Mouse (Mus musculus) liver, embryonic 13.5 days (tissue): ENCODE data around the gene Adamts7. TPM values are rescaled to one million over a fixed set of nuclear protein-coding genes. Genes with fewer than 3 reads are reported as not detected.

Experiments used
- ATAC-seq: fragments of 200-750 bp; cut with Nextera tagmentation; 2 replicates; pipeline ENCODE4 v1.8.0; 2017; ENCODE audit warnings: low read depth, mild to moderate bottlenecking, moderate number of reproducible peaks, moderate library complexity
- DNase-seq: peaks from one replicate; pipeline ENCODE4 v3.0.0; 2022
- H3K27ac ChIP-seq: fragments of 300-500 bp; sonication (generic); 2 replicates; pipeline ENCODE4 v1.5.1; 2015; ENCODE audit warnings: moderate library complexity, mild to moderate bottlenecking, inconsistent platforms
- H3K27me3 ChIP-seq: fragments of 300-500 bp; sonication (generic); 2 replicates; pipeline ENCODE4 v1.6.1; 2015; ENCODE audit warnings: mild to moderate bottlenecking, inconsistent platforms
- H3K36me3 ChIP-seq: fragments of 300-500 bp; sonication (generic); 2 replicates; pipeline ENCODE4 v1.6.1; 2015; ENCODE audit warnings: mild to moderate bottlenecking, inconsistent platforms
- H3K4me1 ChIP-seq: fragments of 300-500 bp; sonication (generic); replicated peaks from 2 replicates; pipeline ENCODE4 v1.6.1; 2015; ENCODE audit warnings: inconsistent platforms
- H3K4me2 ChIP-seq: fragments of 300-500 bp; sonication (generic); 2 replicates; pipeline ENCODE4 v1.6.1; 2015; ENCODE audit warnings: inconsistent platforms, mild to moderate bottlenecking, moderate library complexity
- H3K4me3 ChIP-seq: fragments of 300-500 bp; sonication (generic); replicated peaks from 2 replicates; pipeline ENCODE4 v1.5.1; 2015; ENCODE audit warnings: mild to moderate bottlenecking, inconsistent platforms
- H3K9ac ChIP-seq: fragments of 300-500 bp; sonication (generic); 2 replicates; pipeline ENCODE4 v1.6.1; 2015; ENCODE audit warnings: mild to moderate bottlenecking, inconsistent platforms
- H3K9me3 ChIP-seq: fragments of 300-500 bp; sonication (generic); replicated peaks from 2 replicates; pipeline ENCODE4 v1.6.1; 2016; ENCODE audit warnings: inconsistent platforms
- WGBS: fragments of 180-500 bp; shearing (Covaris S2); methylation state at CpG from one replicate; pipeline ENCODE4 v1.1.7; 2015; ENCODE audit not compliant: insufficient replicate concordance; 5-methylcytosine and 5-hydroxymethylcytosine counted together
- polyA plus RNA-seq: library from polyadenylated mRNA; unstranded; fragments of >200 nt; fragmentation: Nextera tagmentation; extraction: Ambion mirVana; gene quantifications from 2 replicates; pipeline ENCODE4 v1.2.1, GENCODE M21; 2015

Adamts7 gene
- polyA plus RNA-seq, 1 experiment from 2014 or later: 0.71 TPM

GRCm38 (mm10) chr9:90222275-90222674 is 59.4 kb downstream of the Adamts7 start:
- Histone ChIP-seq H3K36me3 (peaks cover 95% of the 10 kb centered on the region), H3K4me1 (peaks cover 13% of the 10 kb centered on the region), H3K4me2 (no peak overlapping the region), H3K9me3 (no peaks in the 10 kb centered on the region), H3K27me3 (no peaks in the 10 kb centered on the region), H3K9ac (no peak overlapping the region), H3K4me3 (no peak overlapping the region), H3K27ac (no peak overlapping the region)
- DNase-seq (no peak), ATAC-seq (no peak)
- WGBS: 78% methylated on average over 3 of the region's 3 CpGs

GRCm38 (mm10) chr9:90226081-90226741 is 63.3 kb downstream of the Adamts7 start:
- Histone ChIP-seq H3K4me3 (no peak overlapping the region), H3K4me1 (peaks cover 13% of the 10 kb centered on the region), H3K36me3 (peaks cover 80% of the 10 kb centered on the region), H3K27me3 (no peaks in the 10 kb centered on the region), H3K4me2 (no peak overlapping the region), H3K9me3 (no peaks in the 10 kb centered on the region), H3K9ac (no peak overlapping the region), H3K27ac (peak overlapping the region; percentile 60; the same call in 1 of the 2 replicates)
- no peak for DNase-seq
- 86% methylated on average over 21 of the region's 21 CpGs for WGBS
- ATAC-seq: no peak

GRCm38 (mm10) chr9:90226742-90227096 is 63.9 kb downstream of the Adamts7 start:
- Histone ChIP-seq H3K27ac (0 out of 2 replicates have a peak overlapping the region, but pooled peaks have one; percentile 14), H3K4me3 (no peak overlapping the region), H3K36me3 (peaks cover 76% of the 10 kb centered on the region), H3K27me3 (no peaks in the 10 kb centered on the region), H3K4me2 (no peak overlapping the region), H3K9ac (no peak overlapping the region), H3K4me1 (peaks cover 16% of the 10 kb centered on the region), H3K9me3 (no peaks in the 10 kb centered on the region)
- peak; percentile 36 for ATAC-seq
- WGBS: 73% methylated on average over 2 of the region's 2 CpGs
- no peak for DNase-seq

GRCm38 (mm10) chr9:90227171-90227570 is 64.3 kb downstream of the Adamts7 start:
- ATAC-seq (0 out of 2 replicates have a peak, but pooled peaks have one; percentile 9), DNase-seq (no peak)
- Histone ChIP-seq H3K4me3 (no peak overlapping the region), H3K27me3 (no peaks in the 10 kb centered on the region), H3K9ac (no peak overlapping the region), H3K9me3 (no peaks in the 10 kb centered on the region), H3K27ac (0 out of 2 replicates have a peak overlapping the region, but pooled peaks have one; percentile 14), H3K4me2 (no peak overlapping the region), H3K36me3 (peaks cover 72% of the 10 kb centered on the region), H3K4me1 (peaks cover 21% of the 10 kb centered on the region)
- WGBS: 85% methylated on average over 12 of the region's 12 CpGs

GRCm38 (mm10) chr9:90232781-90233690 is 70.2 kb downstream of the Adamts7 start:
- H3K4me1 ChIP-seq: peaks cover 64% of the 10 kb centered on the region
- DNase-seq: no peak
- peak overlapping the region; percentile 99 for H3K27ac ChIP-seq
- H3K36me3 ChIP-seq: peaks cover 27% of the 10 kb centered on the region
- WGBS: 84% methylated on average over 8 of the region's 8 CpGs
- no peaks in the 10 kb centered on the region for H3K9me3 ChIP-seq
- H3K9ac ChIP-seq: no peak overlapping the region
- no peak overlapping the region for H3K4me3 ChIP-seq
- no peaks in the 10 kb centered on the region for H3K27me3 ChIP-seq
- no peak overlapping the region for H3K4me2 ChIP-seq
- ATAC-seq: no peak

- 89% methylated on average over 5 of the region's 5 CpGs for WGBS
- Histone ChIP-seq H3K27me3 (no peaks in the 10 kb centered on the region), H3K4me2 (no peak overlapping the region), H3K4me3 (no peak overlapping the region), H3K9me3 (no peaks in the 10 kb centered on the region), H3K36me3 (peaks cover 28% of the 10 kb centered on the region), H3K9ac (no peak overlapping the region), H3K4me1 (peaks cover 74% of the 10 kb centered on the region), H3K27ac (peak overlapping the region; percentile 99)
- DNase-seq: no peak
- ATAC-seq: no peak
Measured at GRCm38 (mm10) chr9:90233906-90234419, 71.1 kb downstream of the Adamts7 start.

GRCm38 (mm10) chr9:90234786-90235185 is 71.9 kb downstream of the Adamts7 start:
- Histone ChIP-seq H3K9me3 (no peaks in the 10 kb centered on the region), H3K4me2 (no peak overlapping the region), H3K27ac (peak overlapping the region; percentile 99), H3K27me3 (no peaks in the 10 kb centered on the region), H3K36me3 (peaks cover 31% of the 10 kb centered on the region), H3K4me1 (peaks cover 82% of the 10 kb centered on the region), H3K4me3 (no peak overlapping the region), H3K9ac (peak overlapping the region; percentile 42; the same call in 1 of the 2 replicates)
- DNase-seq (no peak), ATAC-seq (no peak)
- 75% methylated on average over 5 of the region's 5 CpGs for WGBS

GRCm38 (mm10) chr9:90235258-90235882 is 72.5 kb downstream of the Adamts7 start:
- Histone ChIP-seq H3K36me3 (peaks cover 36% of the 10 kb centered on the region), H3K4me1 (peaks cover 87% of the 10 kb centered on the region), H3K9ac (peak overlapping the region; percentile 42), H3K9me3 (no peaks in the 10 kb centered on the region), H3K4me3 (no peak overlapping the region), H3K27ac (peak overlapping the region; percentile 99), H3K4me2 (peak overlapping the region; percentile 7; the same call in 1 of the 2 replicates), H3K27me3 (no peaks in the 10 kb centered on the region)
- 42% methylated on average over 10 of the region's 10 CpGs for WGBS
- DNase-seq: no peak
- peak; percentile 16 for ATAC-seq

GRCm38 (mm10) chr9:90236817-90237216 is 73.9 kb downstream of the Adamts7 start:
- Histone ChIP-seq H3K4me2 (peak overlapping the region; percentile 75), H3K9ac (peak overlapping the region; percentile 82), H3K4me1 (peaks cover 95% of the 10 kb centered on the region), H3K4me3 (no peak overlapping the region), H3K27me3 (no peaks in the 10 kb centered on the region), H3K9me3 (no peaks in the 10 kb centered on the region), H3K27ac (peak overlapping the region; percentile 99), H3K36me3 (peaks cover 48% of the 10 kb centered on the region)
- 51% methylated on average over 5 of the region's 5 CpGs for WGBS
- no peak for DNase-seq
- ATAC-seq: peak; percentile 5

- Histone ChIP-seq H3K27ac (peak overlapping the region; percentile 99), H3K9ac (peak overlapping the region; percentile 82), H3K36me3 (peaks cover 45% of the 10 kb centered on the region), H3K27me3 (no peaks in the 10 kb centered on the region), H3K9me3 (no peaks in the 10 kb centered on the region), H3K4me3 (peak overlapping the region; percentile 50), H3K4me1 (peaks cover 92% of the 10 kb centered on the region), H3K4me2 (peak overlapping the region; percentile 75)
- 21% methylated on average over 9 of the region's 9 CpGs for WGBS
- ATAC-seq (peak; percentile 97), DNase-seq (peak; percentile 83)
Measured at GRCm38 (mm10) chr9:90237232-90238062, 74.6 kb downstream of the Adamts7 start.
